Mouse (Mus musculus): ENCODE results near the gene Kat2b. TPM values are rescaled to one million over a fixed set of nuclear protein-coding genes. Genes with fewer than 3 reads are reported as not detected.
A peak's percentile ranks its signal among the peaks of the same experiment; 100 is the strongest.

Gene Kat2b
- total and polyA plus RNA-seq, 2 experiments from 2014 or later: 2.4 to 20.9 TPM

DNA sequence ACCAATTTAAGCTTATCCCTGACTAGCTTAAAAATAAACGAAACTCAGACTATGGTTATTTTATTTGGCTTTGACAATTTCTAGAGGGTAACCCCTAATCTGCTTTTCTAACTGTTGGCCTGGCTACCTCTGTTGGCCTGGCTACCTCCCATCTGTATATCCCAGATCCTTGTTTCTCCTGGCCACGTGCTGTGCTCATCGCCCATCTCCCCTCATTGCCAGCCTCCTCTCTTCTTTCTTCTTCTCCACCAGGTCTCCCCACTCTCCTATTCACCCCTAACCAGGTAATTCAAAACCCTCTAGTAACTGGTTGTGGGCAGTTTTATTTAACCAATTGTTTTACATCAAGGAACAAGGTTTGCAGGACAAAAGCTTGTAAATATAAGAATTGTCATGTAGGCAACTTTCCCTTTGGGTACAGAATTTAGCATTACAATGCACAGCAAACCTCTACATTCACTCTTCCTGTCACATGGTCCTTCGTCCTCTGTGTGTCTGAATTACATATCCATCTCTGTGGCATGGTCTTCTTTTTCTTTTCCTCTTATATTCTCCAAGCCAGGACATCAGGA, 5.1 kb upstream of the Kat2b start:
- Histone ChIP-seq H3K9me3 (ENCODE audit: low read length) (no peaks in the 10 kb centered on the region), H3K4me3 (ENCODE audit: low read depth, low read length) (no peak overlapping the region), H3K4me2 (ENCODE audit: low read depth) (no peak overlapping the region), H3K9ac (no peak overlapping the region), H3K27me3 (ENCODE audit: insufficient read depth, low read length) (no peaks in the 10 kb centered on the region), H3K4me1 (ENCODE audit: insufficient read depth) (no peaks in the 10 kb centered on the region), H3K36me3 (ENCODE audit: insufficient read depth) (no peaks in the 10 kb centered on the region), H3K27ac (ENCODE audit: low read depth, low read length) (no peak overlapping the region)
- DNase-seq (no peak), ATAC-seq (no peak)
- TF ChIP-seq CTCF (IDR thresholded peaks at IDR 0.05; ENCODE audit: low read depth): no peak
- 83% methylated on average over 4 of the region's 4 CpGs for WGBS

DNA sequence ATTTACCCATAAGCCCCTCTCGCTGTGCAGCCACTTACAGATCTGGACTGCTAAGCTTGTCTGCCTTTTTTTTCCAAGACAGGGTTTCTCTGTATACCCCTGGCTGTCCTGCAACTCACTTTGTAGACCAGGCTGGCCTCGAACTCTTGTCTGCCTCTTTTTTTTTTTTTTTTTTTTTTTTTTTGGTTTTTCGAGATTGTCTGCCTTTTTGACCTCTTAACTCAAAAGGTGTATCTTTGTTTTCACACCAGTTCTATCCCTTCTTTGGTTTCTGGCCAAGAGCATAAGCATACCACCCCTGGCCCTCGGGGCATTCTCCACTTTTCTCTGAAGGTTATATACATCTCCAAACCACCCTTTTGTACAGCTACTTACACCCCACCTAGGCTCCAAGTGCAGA, 1.8 kb upstream of the Kat2b start:
- TF ChIP-seq CTCF (IDR thresholded peaks at IDR 0.05; ENCODE audit: low read depth): no peak
- WGBS: 93% methylated on average over 4 of the region's 4 CpGs
- Histone ChIP-seq H3K4me2 (ENCODE audit: low read depth) (no peak overlapping the region), H3K4me1 (ENCODE audit: insufficient read depth) (peaks cover 14% of the 10 kb centered on the region; the same call in 1 of the 2 replicates), H3K9me3 (ENCODE audit: low read length) (no peaks in the 10 kb centered on the region), H3K4me3 (ENCODE audit: low read depth, low read length) (no peak overlapping the region), H3K27ac (ENCODE audit: low read depth, low read length) (no peak overlapping the region), H3K9ac (no peak overlapping the region), H3K36me3 (ENCODE audit: insufficient read depth) (no peaks in the 10 kb centered on the region), H3K27me3 (ENCODE audit: insufficient read depth, low read length) (no peaks in the 10 kb centered on the region)
- DNase-seq: no peak
- ATAC-seq: no peak

DNA sequence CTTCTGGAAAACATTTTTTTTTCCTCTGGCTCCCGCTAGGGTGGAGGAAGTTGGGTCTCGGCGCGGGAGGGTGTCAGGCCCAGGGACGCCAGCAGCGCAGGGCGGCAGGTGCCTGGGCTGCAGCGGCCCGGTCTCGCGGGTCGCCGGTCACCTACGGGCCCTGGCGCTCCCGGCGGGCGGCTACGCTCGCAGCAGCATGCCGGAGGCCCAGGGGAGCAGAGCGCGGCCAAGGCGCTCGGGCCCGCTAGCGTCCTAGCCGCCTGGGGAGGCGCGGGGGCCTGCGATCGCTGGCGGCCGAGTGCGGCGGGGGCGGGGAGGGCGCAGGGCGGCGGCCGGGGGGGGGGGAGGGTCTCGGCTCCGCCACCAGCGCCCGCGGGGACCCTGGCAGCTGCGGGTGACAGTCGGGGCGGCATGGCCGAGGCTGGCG, 271 bp downstream of the Kat2b start:
- peak overlapping the region; percentile 87 for H3K4me3 ChIP-seq (ENCODE audit: low read depth, low read length)
- H3K9ac ChIP-seq: peak overlapping the region; percentile 86
- H3K36me3 ChIP-seq (ENCODE audit: insufficient read depth): no peaks in the 10 kb centered on the region
- peaks cover 19% of the 10 kb centered on the region; the same call in 1 of the 2 replicates for H3K4me1 ChIP-seq (ENCODE audit: insufficient read depth)
- peak; percentile 41; the same call in 1 of the 2 replicates for TF ChIP-seq CTCF (IDR thresholded peaks at IDR 0.05; ENCODE audit: low read depth)
- H3K4me2 ChIP-seq (ENCODE audit: low read depth): peak overlapping the region; percentile 81
- 4% methylated on average over 27 of the region's 51 CpGs for WGBS
- peak; percentile 81 for DNase-seq
- ATAC-seq: peak; percentile 72
- no peaks in the 10 kb centered on the region for H3K27me3 ChIP-seq (ENCODE audit: insufficient read depth, low read length)
- no peaks in the 10 kb centered on the region for H3K9me3 ChIP-seq (ENCODE audit: low read length)
- H3K27ac ChIP-seq (ENCODE audit: low read depth, low read length): peak overlapping the region; percentile 92

DNA sequence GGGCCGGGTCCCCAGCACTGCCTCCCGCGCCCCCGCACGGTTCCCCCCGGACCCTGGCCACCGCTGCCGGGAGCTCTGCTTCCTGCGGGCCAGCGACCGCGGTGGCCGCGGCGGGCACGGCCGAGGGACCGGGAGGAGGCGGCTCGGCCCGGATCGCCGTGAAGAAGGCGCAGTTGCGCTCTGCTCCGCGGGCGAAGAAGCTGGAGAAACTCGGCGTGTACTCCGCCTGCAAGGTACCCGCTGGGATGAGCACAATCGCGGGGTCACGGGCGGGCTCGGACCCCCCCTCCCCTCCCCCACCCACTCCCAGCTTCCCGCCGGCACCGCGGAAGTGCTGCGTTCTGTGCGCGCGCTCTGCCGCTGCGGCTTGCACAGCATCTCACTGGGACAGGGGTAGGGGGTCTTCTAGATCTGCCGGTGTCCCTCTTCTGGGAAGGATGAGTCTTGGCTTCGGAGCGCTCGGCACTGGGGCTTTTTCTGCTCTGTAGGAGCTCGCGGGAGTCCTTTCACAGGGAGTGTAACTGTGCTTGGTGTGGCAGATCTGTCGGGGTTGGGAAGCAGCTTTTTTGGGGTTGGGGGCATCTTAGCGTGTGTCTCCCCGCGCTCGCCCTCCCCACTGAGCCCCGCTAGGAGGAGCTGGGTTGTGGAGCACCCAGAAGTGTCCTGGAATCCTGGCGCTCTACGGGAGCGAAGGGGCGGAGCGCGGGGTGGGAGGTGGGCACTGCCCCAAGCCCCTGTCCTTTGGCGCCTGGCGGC, 863 bp downstream of the Kat2b start:
- H3K9me3 ChIP-seq (ENCODE audit: low read length): no peaks in the 10 kb centered on the region
- peaks cover 19% of the 10 kb centered on the region; the same call in 1 of the 2 replicates for H3K4me1 ChIP-seq (ENCODE audit: insufficient read depth)
- H3K36me3 ChIP-seq (ENCODE audit: insufficient read depth): no peaks in the 10 kb centered on the region
- H3K27ac ChIP-seq (ENCODE audit: low read depth, low read length): peak overlapping the region; percentile 92
- peak; percentile 67 for DNase-seq
- 1% methylated on average over 63 of the region's 67 CpGs for WGBS
- peak; percentile 46 for TF ChIP-seq CTCF (IDR thresholded peaks at IDR 0.05; ENCODE audit: low read depth)
- peak overlapping the region; percentile 87 for H3K4me3 ChIP-seq (ENCODE audit: low read depth, low read length)
- no peaks in the 10 kb centered on the region for H3K27me3 ChIP-seq (ENCODE audit: insufficient read depth, low read length)
- H3K4me2 ChIP-seq (ENCODE audit: low read depth): peak overlapping the region; percentile 81
- peak; percentile 64 for ATAC-seq
- peak overlapping the region; percentile 86 for H3K9ac ChIP-seq

DNA sequence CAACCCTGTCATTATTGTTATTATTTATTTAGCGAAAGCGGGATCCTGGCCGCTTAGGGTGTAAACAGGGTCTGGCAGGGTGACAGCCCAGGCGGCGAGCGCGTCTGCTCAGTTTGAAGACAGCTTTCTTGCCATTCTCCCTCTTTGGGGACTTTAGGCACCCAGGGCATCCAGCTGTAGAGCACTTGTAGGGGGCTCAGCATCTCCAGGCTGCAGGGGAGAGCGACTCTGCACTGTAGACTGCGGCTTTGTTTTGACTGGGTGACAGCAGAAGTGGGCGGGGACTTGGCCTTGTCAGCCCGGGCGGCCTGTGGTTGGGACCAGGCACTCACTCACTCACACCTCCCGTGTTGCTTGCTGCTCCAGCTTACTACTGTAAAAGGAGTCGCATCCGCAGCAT, 1.5 kb downstream of the Kat2b start:
- Histone ChIP-seq H3K9me3 (ENCODE audit: low read length) (no peaks in the 10 kb centered on the region), H3K4me2 (ENCODE audit: low read depth) (peak overlapping the region; percentile 81), H3K27ac (ENCODE audit: low read depth, low read length) (peak overlapping the region; percentile 92), H3K4me1 (ENCODE audit: insufficient read depth) (peaks cover 19% of the 10 kb centered on the region; the same call in 1 of the 2 replicates), H3K27me3 (ENCODE audit: insufficient read depth, low read length) (no peaks in the 10 kb centered on the region), H3K9ac (peak overlapping the region; percentile 86), H3K36me3 (ENCODE audit: insufficient read depth) (no peaks in the 10 kb centered on the region), H3K4me3 (ENCODE audit: low read depth, low read length) (peak overlapping the region; percentile 87)
- peak; percentile 78 for ATAC-seq
- DNase-seq: peak; percentile 73
- under 1% methylated on average over 15 of the region's 15 CpGs for WGBS
- TF ChIP-seq CTCF (IDR thresholded peaks at IDR 0.05; ENCODE audit: low read depth): no peak

DNA sequence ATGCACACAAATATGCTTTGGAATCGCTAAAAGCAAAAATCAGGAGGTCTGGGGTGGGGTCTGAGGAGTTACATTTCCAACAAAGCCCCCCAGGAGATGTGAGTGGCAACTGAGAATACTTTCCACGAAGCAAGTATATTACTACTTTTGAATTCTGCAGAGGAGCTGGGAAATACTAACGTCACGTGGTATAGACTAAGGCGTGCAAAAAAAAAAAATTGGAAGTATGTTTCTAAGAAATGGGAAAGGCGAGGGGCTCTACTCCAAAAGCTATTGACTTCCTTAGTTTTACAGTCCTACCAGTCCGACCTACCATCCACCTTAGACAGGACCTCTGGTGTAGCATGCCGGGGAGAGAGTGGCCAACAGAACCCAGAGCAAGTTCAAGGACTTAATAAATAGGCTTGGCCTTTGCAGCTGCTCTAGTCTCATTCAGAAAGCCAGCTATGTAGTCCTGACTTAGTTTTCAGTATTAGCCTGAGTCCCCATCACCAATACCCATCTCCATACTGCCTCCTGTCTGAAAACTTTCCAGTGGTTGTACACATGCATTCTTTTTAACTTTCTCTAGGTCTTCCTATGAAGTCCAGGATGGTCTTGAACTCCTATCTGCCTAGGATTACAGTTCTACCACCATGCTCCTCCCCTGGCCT, 2.2 kb downstream of the Kat2b start:
- H3K4me3 ChIP-seq (ENCODE audit: low read depth, low read length): peak overlapping the region; percentile 87
- ATAC-seq (no peak), DNase-seq (peak; percentile 5)
- TF ChIP-seq CTCF (IDR thresholded peaks at IDR 0.05; ENCODE audit: low read depth): no peak
- peak overlapping the region; percentile 92; the same call in 1 of the 2 replicates for H3K27ac ChIP-seq (ENCODE audit: low read depth, low read length)
- peak overlapping the region; percentile 86 for H3K9ac ChIP-seq
- WGBS: 31% methylated on average over 8 of the region's 8 CpGs
- H3K27me3 ChIP-seq (ENCODE audit: insufficient read depth, low read length): no peaks in the 10 kb centered on the region
- no peaks in the 10 kb centered on the region for H3K9me3 ChIP-seq (ENCODE audit: low read length)
- peak overlapping the region; percentile 81 for H3K4me2 ChIP-seq (ENCODE audit: low read depth)
- H3K4me1 ChIP-seq (ENCODE audit: insufficient read depth): peaks cover 19% of the 10 kb centered on the region; the same call in 1 of the 2 replicates
- no peaks in the 10 kb centered on the region for H3K36me3 ChIP-seq (ENCODE audit: insufficient read depth)

Data from forebrain, postnatal 0 days (tissue).